Mouse (Mus musculus) limb, embryonic 11.5 days (tissue): ENCODE measurements around the gene Dennd1b. TPM values are rescaled to one million over a fixed set of nuclear protein-coding genes. Genes with fewer than 3 reads are reported as not detected.

Experiments used
- ATAC-seq: fragments of 200-750 bp; cut with Nextera tagmentation; 2 replicates; pipeline ENCODE4 v1.8.0; 2017; ENCODE audit warnings: low read depth; ENCODE audit not compliant: insufficient number of reproducible peaks, low FRiP score, low TSS enrichment
- DNase-seq: peaks from one replicate; pipeline ENCODE4 v3.0.0-alpha.2; 2015; ENCODE audit warnings: low spot score
- H3K27ac ChIP-seq: fragments of 300-500 bp; sonication (generic); replicated peaks from 2 replicates; pipeline ENCODE4 v1.5.1; 2014; ENCODE audit warnings: low read depth, mild to moderate bottlenecking, low read length
- H3K27me3 ChIP-seq: fragments of 300-500 bp; sonication (generic); 2 replicates; pipeline ENCODE4 v1.6.1; 2014; ENCODE audit warnings: mild to moderate bottlenecking, low read length, mixed read lengths; ENCODE audit not compliant: control insufficient read depth, insufficient read depth
- H3K36me3 ChIP-seq: fragments of 300-500 bp; sonication (generic); 2 replicates; pipeline ENCODE4 v1.6.1; 2014; ENCODE audit warnings: mild to moderate bottlenecking, low read length, moderate library complexity, mixed read lengths; ENCODE audit not compliant: control insufficient read depth, insufficient read depth
- H3K4me1 ChIP-seq: fragments of 300-500 bp; sonication (generic); 2 replicates; pipeline ENCODE4 v1.6.1; 2014; ENCODE audit warnings: low read length, mixed read lengths; ENCODE audit not compliant: control insufficient read depth, insufficient read depth
- H3K4me2 ChIP-seq: fragments of 300-500 bp; sonication (generic); 2 replicates; pipeline ENCODE4 v1.6.1; 2014; ENCODE audit warnings: low read depth, mild to moderate bottlenecking, moderate library complexity; ENCODE audit not compliant: severe bottlenecking
- H3K4me3 ChIP-seq: fragments of 300-500 bp; sonication (generic); 2 replicates; pipeline ENCODE4 v1.5.1; 2014; ENCODE audit warnings: low read depth, low read length
- H3K9ac ChIP-seq: fragments of 300-500 bp; sonication (generic); 2 replicates; pipeline ENCODE4 v1.6.1; 2014; ENCODE audit warnings: mild to moderate bottlenecking, low read length
- H3K9me3 ChIP-seq: fragments of 300-500 bp; sonication (generic); 2 replicates; pipeline ENCODE4 v1.6.1; 2016; ENCODE audit warnings: low read length; ENCODE audit not compliant: control insufficient read depth
- WGBS: fragments of 180-500 bp; shearing (Covaris S2); extraction: QIAGEN DNeasy Blood & Tissue Kit; methylation state at CpG from one replicate; pipeline ENCODE4 v1.1.7; 2014; 5-methylcytosine and 5-hydroxymethylcytosine counted together
- polyA plus RNA-seq: library from polyadenylated mRNA; unstranded; fragments of >200 nt; fragmentation: Nextera tagmentation; extraction: Ambion mirVana; gene quantifications from 2 replicates; pipeline ENCODE4 v1.2.1, GENCODE M21; 2014

Dennd1b gene
- polyA plus RNA-seq, 1 experiment from 2014 or later: 11.6 TPM

- no peak overlapping the region for H3K9ac ChIP-seq
- no peaks in the 10 kb centered on the region for H3K9me3 ChIP-seq
- H3K27me3 ChIP-seq: no peaks in the 10 kb centered on the region
- ATAC-seq: no peak
- H3K4me3 ChIP-seq: no peak overlapping the region
- no peaks in the 10 kb centered on the region for H3K36me3 ChIP-seq
- 90% methylated on average over 5 of the region's 5 CpGs for WGBS
- DNase-seq: no peak
- H3K4me2 ChIP-seq: no peak overlapping the region
- no peak overlapping the region for H3K27ac ChIP-seq
- H3K4me1 ChIP-seq: no peaks in the 10 kb centered on the region
Measured at GRCm38 (mm10) chr1:139015118-139015788, 52.0 kb downstream of the Dennd1b start.

- Histone ChIP-seq H3K27ac (no peak overlapping the region), H3K9me3 (no peaks in the 10 kb centered on the region), H3K9ac (no peak overlapping the region), H3K27me3 (no peaks in the 10 kb centered on the region), H3K4me1 (no peaks in the 10 kb centered on the region), H3K4me3 (no peak overlapping the region), H3K4me2 (no peak overlapping the region), H3K36me3 (no peaks in the 10 kb centered on the region)
- ATAC-seq (no peak), DNase-seq (no peak)
- 71% methylated on average over 7 of the region's 7 CpGs for WGBS
Measured at GRCm38 (mm10) chr1:139021298-139021697, 58.1 kb downstream of the Dennd1b start.

GRCm38 (mm10) chr1:139025882-139026645 is 62.8 kb downstream of the Dennd1b start:
- H3K27me3 ChIP-seq: no peaks in the 10 kb centered on the region
- no peak overlapping the region for H3K9ac ChIP-seq
- 78% methylated on average over 8 of the region's 8 CpGs for WGBS
- no peak for ATAC-seq
- H3K4me3 ChIP-seq: no peak overlapping the region
- H3K4me1 ChIP-seq: no peaks in the 10 kb centered on the region
- no peak overlapping the region for H3K27ac ChIP-seq
- no peak for DNase-seq
- no peaks in the 10 kb centered on the region for H3K36me3 ChIP-seq
- no peak overlapping the region for H3K4me2 ChIP-seq
- no peaks in the 10 kb centered on the region for H3K9me3 ChIP-seq

- H3K4me3 ChIP-seq: no peak overlapping the region
- no peaks in the 10 kb centered on the region for H3K36me3 ChIP-seq
- no peaks in the 10 kb centered on the region for H3K9me3 ChIP-seq
- DNase-seq (no peak), ATAC-seq (no peak)
- H3K4me2 ChIP-seq: no peak overlapping the region
- no peak overlapping the region for H3K9ac ChIP-seq
- H3K4me1 ChIP-seq: no peaks in the 10 kb centered on the region
- H3K27me3 ChIP-seq: no peaks in the 10 kb centered on the region
- no peak overlapping the region for H3K27ac ChIP-seq
Measured at GRCm38 (mm10) chr1:139029521-139029920, 66.3 kb downstream of the Dennd1b start.

GRCm38 (mm10) chr1:139032411-139032810 is 69.2 kb downstream of the Dennd1b start:
- H3K9me3 ChIP-seq: no peaks in the 10 kb centered on the region
- no peaks in the 10 kb centered on the region for H3K4me1 ChIP-seq
- 96% methylated on average over 1 of the region's 1 CpGs for WGBS
- ATAC-seq: no peak
- H3K9ac ChIP-seq: no peak overlapping the region
- no peak for DNase-seq
- no peak overlapping the region for H3K4me2 ChIP-seq
- no peak overlapping the region for H3K27ac ChIP-seq
- no peaks in the 10 kb centered on the region for H3K36me3 ChIP-seq
- H3K4me3 ChIP-seq: no peak overlapping the region
- no peaks in the 10 kb centered on the region for H3K27me3 ChIP-seq

- DNase-seq (no peak), ATAC-seq (no peak)
- Histone ChIP-seq H3K9me3 (no peaks in the 10 kb centered on the region), H3K4me1 (no peaks in the 10 kb centered on the region), H3K9ac (no peak overlapping the region), H3K4me3 (no peak overlapping the region), H3K36me3 (no peaks in the 10 kb centered on the region), H3K27me3 (no peaks in the 10 kb centered on the region), H3K27ac (no peak overlapping the region), H3K4me2 (no peak overlapping the region)
- WGBS: 79% methylated on average over 4 of the region's 4 CpGs
Measured at GRCm38 (mm10) chr1:139035141-139035540, 71.9 kb downstream of the Dennd1b start.

- H3K36me3 ChIP-seq: no peaks in the 10 kb centered on the region
- no peak overlapping the region for H3K27ac ChIP-seq
- no peaks in the 10 kb centered on the region for H3K9me3 ChIP-seq
- H3K9ac ChIP-seq: no peak overlapping the region
- H3K4me1 ChIP-seq: no peaks in the 10 kb centered on the region
- DNase-seq (no peak), ATAC-seq (no peak)
- H3K27me3 ChIP-seq: no peaks in the 10 kb centered on the region
- H3K4me2 ChIP-seq: no peak overlapping the region
- WGBS: 94% methylated on average over 1 of the region's 1 CpGs
- no peak overlapping the region for H3K4me3 ChIP-seq
Measured at GRCm38 (mm10) chr1:139036302-139036701, 73.1 kb downstream of the Dennd1b start.

- ATAC-seq: no peak
- 73% methylated on average over 7 of the region's 7 CpGs for WGBS
- no peak for DNase-seq
Measured at GRCm38 (mm10) chr1:139036768-139037507, 73.7 kb downstream of the Dennd1b start.

More at GRCm38 (mm10) chr1:139036768-139037507, 73.7 kb downstream of the Dennd1b start:
- Histone ChIP-seq H3K4me3 (no peak overlapping the region), H3K4me1 (no peaks in the 10 kb centered on the region), H3K27me3 (no peaks in the 10 kb centered on the region), H3K9me3 (no peaks in the 10 kb centered on the region), H3K9ac (no peak overlapping the region), H3K36me3 (no peaks in the 10 kb centered on the region), H3K27ac (no peak overlapping the region), H3K4me2 (no peak overlapping the region)
